Mouse (Mus musculus): ENCODE data around the gene Kcp.

DNA sequence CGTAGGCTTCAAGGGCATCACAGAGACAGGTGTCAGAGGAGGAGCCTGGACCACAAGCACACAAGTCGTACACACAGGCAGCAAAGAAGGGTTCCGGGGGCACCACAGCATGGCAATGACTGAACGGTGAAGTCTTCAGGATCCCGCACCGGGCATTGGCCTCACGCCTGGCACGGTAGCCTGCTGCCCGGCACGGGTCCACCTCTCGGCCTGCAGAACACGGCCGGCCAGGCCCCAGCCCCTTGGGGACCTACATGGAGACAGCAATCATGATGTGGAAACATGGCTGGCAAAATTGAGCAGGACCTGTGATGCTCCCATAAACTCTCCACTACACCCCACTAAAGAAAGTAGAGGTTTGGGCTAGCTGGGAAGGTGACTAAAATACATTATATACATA lies 25.1 kb downstream of the Kcp start:
- TF ChIP-seq CTCF (IDR thresholded peaks at IDR 0.05; ENCODE audit: extremely low read depth, insufficient read length, insufficient replicate concordance, low read depth, low read length) (no peak), POLR2A (IDR thresholded peaks at IDR 0.05; ENCODE audit: low read depth, low read length) (no peak)

Measured in small intestine, adult 2 months (tissue).